Mouse (Mus musculus) erythroblast, embryonic 14.5 days (primary cell): ENCODE measurements around the gene Casp12.

Source experiments
- GATA1 ChIP-seq: IDR thresholded peaks from 2 replicates; pipeline ENCODE4 v1.6.1; 2012; ENCODE audit warnings: low read length, inconsistent platforms, mixed read lengths
- TAL1 ChIP-seq: IDR thresholded peaks from 3 replicates; pipeline ENCODE4 v1.6.1; 2012; ENCODE audit warnings: low read length, inconsistent platforms, mixed read lengths

- TF ChIP-seq TAL1 = no peak
- TF ChIP-seq GATA1 = no peak
Observed at GRCm38 (mm10) chr9:5332441-5332840, 12.8 kb upstream of the Casp12 start.
